Mouse (Mus musculus): ENCODE data around the gene Olfr63. TPM values are rescaled to one million over a fixed set of nuclear protein-coding genes. Genes with fewer than 3 reads are reported as not detected.
A peak's percentile ranks its signal among the peaks of the same experiment; 100 is the strongest.
"Not testable (repeated sequence)": the region's sequence is repeated elsewhere in the genome, so short reads cannot be mapped to it uniquely, and the experiment has no call there.

Olfr63 gene
- polyA plus RNA-seq, 2 experiments = not detected

DNA sequence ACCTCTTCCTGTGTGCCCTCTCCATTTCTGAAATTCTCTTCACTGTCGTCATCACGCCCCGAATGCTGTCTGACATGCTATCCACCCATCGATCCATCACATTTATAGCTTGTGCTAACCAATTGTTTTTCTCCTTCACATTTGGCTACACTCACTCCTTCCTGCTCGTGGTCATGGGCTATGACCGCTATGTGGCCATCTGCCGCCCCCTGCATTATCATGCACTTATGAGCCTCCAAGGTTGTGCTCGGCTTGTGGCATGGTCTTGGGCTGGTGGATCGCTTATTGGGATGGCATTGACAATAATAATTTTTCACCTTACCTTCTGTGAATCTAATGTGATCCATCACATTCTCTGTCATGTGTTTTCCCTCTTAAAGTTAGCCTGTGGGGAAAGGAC lies 4.4 kb downstream of the Olfr63 start:
- Histone ChIP-seq H3K4me3 (ENCODE audit: insufficient read depth in 1 of 2, low read depth in 2 of 2, low read length in 2 of 2) (no peak overlapping the region), H3K4me2 (ENCODE audit: low read depth) (no peak overlapping the region), H3K9ac (replicated peaks) (no peak overlapping the region), H3K27ac (no peak overlapping the region), H3K27me3 (ENCODE audit: control insufficient read depth, insufficient read depth, low read length) (no peaks in the 10 kb centered on the region; the same call in 1 of the 2 replicates), H3K4me1 (replicated peaks; ENCODE audit: control insufficient read depth in 2 of 2, insufficient read depth in 2 of 2, low read length in 1 of 2) (no peaks in the 10 kb centered on the region), H3K36me3 (replicated peaks; ENCODE audit: control insufficient read depth, insufficient read depth, low read depth) (no peaks in the 10 kb centered on the region), H3K9me3 (ENCODE audit: control insufficient read depth, low read length) (no peaks in the 10 kb centered on the region)
- TF ChIP-seq CTCF (IDR thresholded peaks at IDR 0.05; ENCODE audit: low read depth) (no peak), EP300 (IDR thresholded peaks at IDR 0.05; ENCODE audit: low read depth) (no peak)
- ATAC-seq (ENCODE audit: insufficient read depth) = no peak
- WGBS (ENCODE audit: insufficient replicate concordance) = 68% methylated on average over 9 of the region's 9 CpGs
- DNase-seq (ENCODE audit: low read depth in 3 of 3, low spot score in 3 of 3) = no peak

DNA sequence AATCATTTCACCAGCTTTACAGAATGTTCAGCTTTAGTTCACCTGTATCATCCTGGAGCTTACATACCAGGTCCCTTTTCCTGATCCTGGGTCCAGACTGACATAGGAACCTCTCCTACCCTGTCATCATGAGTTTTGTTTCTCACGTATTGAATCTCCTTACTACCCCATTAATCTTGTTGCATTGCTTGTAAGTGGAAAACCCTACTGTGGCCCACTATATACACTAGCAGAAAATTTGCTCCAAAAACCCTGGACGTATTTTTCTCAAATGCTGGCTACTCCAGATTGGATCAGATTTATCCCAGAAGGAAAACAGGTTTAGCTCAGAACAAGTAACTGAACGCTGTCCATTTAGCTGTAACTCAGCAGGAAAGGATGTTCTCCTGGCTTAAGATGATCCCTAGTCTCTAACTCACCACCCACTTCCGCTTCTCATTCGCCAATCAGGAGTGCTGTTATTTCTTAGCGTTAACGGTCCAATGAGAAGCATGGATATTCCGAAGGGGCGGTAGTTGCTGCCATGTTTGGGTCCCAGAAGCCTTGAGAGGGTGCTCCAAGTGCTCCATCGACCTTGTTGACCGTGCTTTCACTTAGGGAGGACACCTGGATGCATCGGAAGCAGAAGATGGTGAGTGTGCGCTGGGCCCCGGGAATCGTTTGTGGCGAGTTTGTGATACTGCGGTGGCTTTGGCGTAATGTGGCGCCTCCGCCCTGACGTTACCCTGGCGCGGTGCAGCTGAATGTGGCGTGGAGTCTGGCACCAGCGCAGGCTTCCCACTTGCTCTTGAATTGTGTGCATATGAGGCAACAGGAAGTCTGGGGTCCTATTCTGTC lies 24.8 kb downstream of the Olfr63 start, which contains the start of gene Zfp955b:
Gene Zfp955b, plus strand, starts transcription at position 506 of the 837 bp plus-strand sequence.
- ATAC-seq (ENCODE audit: insufficient read depth) = peak; percentile 97
- not testable (repeated sequence) for H3K27ac ChIP-seq; H3K4me3 ChIP-seq (ENCODE audit: insufficient read depth in 1 of 2, low read depth in 2 of 2, low read length in 2 of 2); H3K9me3 ChIP-seq (ENCODE audit: control insufficient read depth, low read length); H3K9ac ChIP-seq (replicated peaks); DNase-seq (ENCODE audit: low read depth in 3 of 3, low spot score in 3 of 3); H3K36me3 ChIP-seq (replicated peaks; ENCODE audit: control insufficient read depth, insufficient read depth, low read depth); H3K4me1 ChIP-seq (replicated peaks; ENCODE audit: control insufficient read depth in 2 of 2, insufficient read depth in 2 of 2, low read length in 1 of 2); H3K27me3 ChIP-seq (ENCODE audit: control insufficient read depth, insufficient read depth, low read length)
- WGBS (ENCODE audit: insufficient replicate concordance) = no CpG with 5 or more reads among the region's 25 CpGs
- 0 out of 2 replicates have a peak within 1 kb of the TSS, but pooled peaks have one; percentile 26 for H3K4me2 ChIP-seq (ENCODE audit: low read depth)

DNA sequence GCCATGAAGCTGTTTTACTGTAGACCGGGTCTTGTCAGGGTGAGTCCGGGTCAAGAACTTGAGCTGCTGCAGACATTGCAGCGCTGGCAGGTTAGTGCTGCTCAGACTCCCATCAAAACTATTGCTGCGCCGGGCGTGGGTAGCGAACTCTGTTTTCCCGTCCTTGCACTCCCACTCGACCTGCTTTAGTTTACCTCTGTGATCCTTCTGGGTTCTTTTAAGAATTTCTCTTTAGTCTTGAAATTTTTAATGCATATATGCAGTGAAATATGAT lies 25.3 kb downstream of the Olfr63 start:
- not testable (repeated sequence) for H3K9ac ChIP-seq (replicated peaks); H3K4me3 ChIP-seq (ENCODE audit: insufficient read depth in 1 of 2, low read depth in 2 of 2, low read length in 2 of 2); DNase-seq (ENCODE audit: low read depth in 3 of 3, low spot score in 3 of 3); H3K4me1 ChIP-seq (replicated peaks; ENCODE audit: control insufficient read depth in 2 of 2, insufficient read depth in 2 of 2, low read length in 1 of 2); H3K27me3 ChIP-seq (ENCODE audit: control insufficient read depth, insufficient read depth, low read length); H3K27ac ChIP-seq; H3K9me3 ChIP-seq (ENCODE audit: control insufficient read depth, low read length); H3K36me3 ChIP-seq (replicated peaks; ENCODE audit: control insufficient read depth, insufficient read depth, low read depth)
- ATAC-seq (ENCODE audit: insufficient read depth) = peak; percentile 69
- H3K4me2 ChIP-seq (ENCODE audit: low read depth) = 0 out of 2 replicates have a peak overlapping the region, but pooled peaks have one; percentile 26
- no CpG with 5 or more reads among the region's 9 CpGs for WGBS (ENCODE audit: insufficient replicate concordance)

Other genes with a start within 250 kb of the Olfr63 start
- gene Zfp763, start 231.3 kb upstream of the Olfr63 start, polyA plus RNA-seq (2012; rRNA removed) = 0.61 and 1.1 TPM in 2 replicates
- gene Zfp763, start 231.3 kb upstream of the Olfr63 start, polyA plus RNA-seq (2014; fragmentation: Nextera tagmentation; extraction: Ambion mirVana) = 1.8 and 2.0 TPM in 2 replicates
- gene 4921501E09Rik, start 196.6 kb upstream of the Olfr63 start, polyA plus RNA-seq (2012; rRNA removed) = not detected in 2 replicates
- gene 4921501E09Rik, start 196.6 kb upstream of the Olfr63 start, polyA plus RNA-seq (2014; fragmentation: Nextera tagmentation; extraction: Ambion mirVana) = not detected in 2 replicates
- 0.56 and 0.61 TPM in 2 replicates for gene Zfp563, start 175.4 kb upstream of the Olfr63 start, polyA plus RNA-seq (2012; rRNA removed)
- gene Zfp563, start 175.4 kb upstream of the Olfr63 start, polyA plus RNA-seq (2014; fragmentation: Nextera tagmentation; extraction: Ambion mirVana) = 1.1 and 1.2 TPM in 2 replicates
- not detected in 2 replicates for gene Morc2b, start 125.0 kb upstream of the Olfr63 start, polyA plus RNA-seq (2012; rRNA removed)
- gene Morc2b, start 125.0 kb upstream of the Olfr63 start, polyA plus RNA-seq (2014; fragmentation: Nextera tagmentation; extraction: Ambion mirVana) = not detected in 2 replicates
- not detected in 2 replicates for gene Olfr55, start 96.2 kb upstream of the Olfr63 start, polyA plus RNA-seq (2012; rRNA removed)
- gene Olfr55, start 96.2 kb upstream of the Olfr63 start, polyA plus RNA-seq (2014; fragmentation: Nextera tagmentation; extraction: Ambion mirVana) = not detected in 2 replicates
- not detected in 2 replicates for gene Olfr239, start 73.4 kb upstream of the Olfr63 start, polyA plus RNA-seq (2012; rRNA removed)
- gene Olfr239, start 73.4 kb upstream of the Olfr63 start, polyA plus RNA-seq (2014; fragmentation: Nextera tagmentation; extraction: Ambion mirVana) = not detected in 2 replicates
- 0.01 and 0.03 TPM in 2 replicates for gene Olfr1564, start 43.0 kb upstream of the Olfr63 start, polyA plus RNA-seq (2012; rRNA removed)
- not detected in 2 replicates for gene Olfr1564, start 43.0 kb upstream of the Olfr63 start, polyA plus RNA-seq (2014; fragmentation: Nextera tagmentation; extraction: Ambion mirVana)
- 0.97 and 1.8 TPM in 2 replicates for gene Zfp955a, start 9.5 kb upstream of the Olfr63 start, polyA plus RNA-seq (2012; rRNA removed)
- gene Zfp955a, start 9.5 kb upstream of the Olfr63 start, polyA plus RNA-seq (2014; fragmentation: Nextera tagmentation; extraction: Ambion mirVana) = 4.4 TPM in 2 replicates
- gene Zfp955b, start 24.9 kb downstream of the Olfr63 start, polyA plus RNA-seq (2012; rRNA removed) = 0.86 and 1.5 TPM in 2 replicates
- gene Zfp955b, start 24.9 kb downstream of the Olfr63 start, polyA plus RNA-seq (2014; fragmentation: Nextera tagmentation; extraction: Ambion mirVana) = 1.4 and 1.6 TPM in 2 replicates
- 1.3 and 1.8 TPM in 2 replicates for gene Zfp81, start 94.2 kb downstream of the Olfr63 start, polyA plus RNA-seq (2012; rRNA removed)
- gene Zfp81, start 94.2 kb downstream of the Olfr63 start, polyA plus RNA-seq (2014; fragmentation: Nextera tagmentation; extraction: Ambion mirVana) = 3.1 and 4.4 TPM in 2 replicates
- gene Zfp101, start 130.0 kb downstream of the Olfr63 start, polyA plus RNA-seq (2012; rRNA removed) = 5.8 and 9.8 TPM in 2 replicates
- gene Zfp101, start 130.0 kb downstream of the Olfr63 start, polyA plus RNA-seq (2014; fragmentation: Nextera tagmentation; extraction: Ambion mirVana) = 6.2 and 6.6 TPM in 2 replicates
- gene Actl9, start 168.2 kb downstream of the Olfr63 start, polyA plus RNA-seq (2012; rRNA removed) = 0.02 and 0.04 TPM in 2 replicates
- not detected in 2 replicates for gene Actl9, start 168.2 kb downstream of the Olfr63 start, polyA plus RNA-seq (2014; fragmentation: Nextera tagmentation; extraction: Ambion mirVana)